Mouse (Mus musculus) left cerebral cortex, adult 11 months (tissue): Measurements from ENCODE around the gene Mpped2.

Experiments used
- DNase-seq: peaks from one replicate; pipeline ENCODE4 v3.0.0; 2022; ENCODE audit warnings: low spot score

Mpped2 gene

DNA sequence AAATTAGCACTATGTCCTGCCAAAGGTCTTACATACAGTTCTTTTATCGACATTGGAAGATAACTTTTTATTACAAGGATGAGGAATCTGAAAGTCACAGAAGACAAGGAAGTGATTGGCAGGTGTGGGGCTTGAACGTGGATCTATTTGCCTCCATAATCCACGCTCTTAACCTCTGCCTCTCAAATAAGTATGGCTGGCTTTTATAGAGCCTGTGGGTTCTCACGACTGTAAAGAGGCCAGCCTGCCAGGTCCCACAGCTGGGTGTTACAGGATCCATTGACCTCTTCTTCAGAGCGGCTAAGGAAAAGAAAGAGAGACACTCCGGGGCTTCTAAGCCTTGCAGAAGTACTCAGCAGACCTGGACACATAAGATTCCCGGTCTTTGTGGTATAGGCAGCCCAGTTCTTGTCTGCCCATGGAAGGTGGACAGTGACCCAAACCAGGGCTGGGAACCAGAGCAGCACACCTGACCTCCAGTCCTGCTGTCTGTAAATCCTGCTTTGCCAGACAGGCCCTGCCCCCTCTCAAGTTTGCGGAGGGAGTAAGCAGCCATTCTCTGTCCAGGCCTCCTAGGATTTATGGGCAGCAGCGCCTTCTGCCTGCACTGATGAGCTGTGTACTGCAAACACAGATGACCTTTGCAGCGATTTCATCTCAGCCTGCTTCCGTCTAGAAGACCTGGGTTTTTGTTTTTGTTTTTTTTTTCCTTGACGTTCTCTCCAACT lies 162.7 kb downstream of the Mpped2 start:
- DNase-seq, result no peak

DNA sequence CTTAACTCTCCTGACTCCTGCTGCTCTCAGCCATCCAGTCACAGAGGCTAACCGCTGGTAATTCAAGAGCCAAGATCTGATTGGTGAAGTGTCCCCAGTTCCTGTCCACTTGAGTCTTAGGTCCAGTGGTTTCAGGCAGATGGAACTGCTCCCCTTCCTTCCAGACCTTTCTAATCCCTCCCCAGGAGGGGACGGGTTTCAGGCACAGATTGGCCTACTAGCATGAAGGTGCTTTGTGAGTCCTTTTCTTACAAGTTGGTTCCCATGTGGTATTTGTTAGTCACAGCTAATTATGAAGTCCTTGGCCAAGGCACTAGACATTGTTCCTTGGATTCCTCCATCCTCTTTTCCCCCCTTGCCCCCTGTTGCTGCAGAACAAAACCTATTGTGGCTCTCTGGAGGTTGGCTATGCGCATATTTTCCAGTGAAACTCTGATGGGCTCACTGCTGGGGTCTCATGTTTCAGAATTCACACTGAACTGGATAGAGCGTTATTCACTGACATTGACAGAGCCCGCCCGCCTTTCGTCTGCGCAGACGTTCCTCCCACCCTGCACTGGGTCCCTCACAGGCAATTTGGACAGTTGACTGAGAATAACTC lies 163.4 kb downstream of the Mpped2 start:
- DNase-seq, result no peak

DNA sequence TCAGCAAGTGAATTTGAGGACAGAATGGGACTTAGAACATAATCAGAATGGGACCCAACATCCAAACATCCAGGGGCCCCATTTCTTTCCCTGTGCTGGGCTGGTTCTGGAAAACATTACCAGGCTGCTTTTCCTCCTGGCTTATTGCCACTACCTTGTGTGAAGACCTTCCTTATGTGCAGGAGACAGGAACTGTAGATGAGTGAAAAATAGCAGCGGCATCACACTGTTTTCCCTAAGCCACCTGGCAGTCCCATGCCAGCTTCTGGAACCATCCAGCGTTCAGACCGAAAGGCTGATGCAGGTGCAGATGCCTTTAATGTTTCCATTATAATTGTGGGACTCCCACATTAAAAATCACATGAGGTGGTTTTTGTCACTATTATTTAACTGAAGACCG lies 164.2 kb downstream of the Mpped2 start:
- DNase-seq, result no peak

DNA sequence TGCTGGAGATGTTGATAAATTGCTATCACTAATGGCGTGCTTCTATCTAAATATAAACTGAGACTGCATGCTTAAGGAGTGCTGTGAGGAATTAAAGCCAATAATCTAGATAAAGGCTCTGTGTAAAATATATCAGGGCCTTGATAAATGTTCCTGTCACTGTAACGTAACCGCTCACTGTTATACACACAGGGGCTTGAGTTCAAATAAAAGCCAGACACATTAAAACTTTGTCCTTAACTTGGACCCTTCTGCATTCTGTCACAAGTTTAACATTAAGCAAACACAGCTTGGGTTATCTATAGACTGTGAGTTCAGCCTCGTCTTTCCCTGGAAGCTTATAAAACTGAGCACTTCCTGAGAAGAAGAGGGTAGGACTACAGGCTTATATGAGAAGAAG lies 164.6 kb downstream of the Mpped2 start:
- DNase-seq, result no peak

DNA sequence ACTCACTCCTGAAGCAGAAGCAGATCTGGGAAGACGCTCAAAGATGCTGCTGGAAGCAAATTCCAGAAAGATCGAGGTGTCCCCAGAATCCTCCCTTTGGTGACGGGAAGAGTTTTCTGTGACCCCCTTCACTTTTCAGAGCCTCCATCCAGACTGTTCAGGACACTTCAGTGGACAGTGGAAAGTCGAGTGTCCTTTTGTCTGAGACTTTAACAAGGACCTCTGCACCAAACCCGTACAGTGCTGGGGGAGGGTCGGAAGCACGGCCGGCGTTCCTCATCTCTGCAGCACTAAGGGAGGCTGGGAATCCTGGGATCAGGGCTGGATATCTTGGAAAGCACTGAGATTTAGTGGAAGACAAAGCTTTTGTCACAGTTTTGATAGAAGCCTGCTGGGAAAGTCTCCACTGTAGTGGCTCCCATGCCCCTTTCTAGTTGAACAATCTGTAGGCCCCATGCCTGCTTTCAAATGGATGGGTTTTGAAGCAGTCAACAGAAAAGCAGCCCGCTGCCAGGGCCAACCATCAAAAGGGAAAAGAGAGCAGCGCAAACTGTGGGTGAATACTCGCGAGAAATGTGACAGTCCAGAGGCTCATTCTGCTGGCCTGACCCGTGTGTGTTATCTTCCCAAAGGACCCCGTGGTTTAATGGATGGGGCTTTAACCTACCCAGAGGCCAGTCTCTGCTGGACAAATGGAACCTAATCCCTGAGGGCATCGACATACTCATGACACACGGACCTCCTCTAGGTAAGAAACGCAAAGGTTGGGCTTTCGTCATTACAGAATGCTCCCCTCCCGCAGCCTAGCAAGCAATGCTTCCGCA lies 168.0 kb downstream of the Mpped2 start:
- no peak for DNase-seq

DNA sequence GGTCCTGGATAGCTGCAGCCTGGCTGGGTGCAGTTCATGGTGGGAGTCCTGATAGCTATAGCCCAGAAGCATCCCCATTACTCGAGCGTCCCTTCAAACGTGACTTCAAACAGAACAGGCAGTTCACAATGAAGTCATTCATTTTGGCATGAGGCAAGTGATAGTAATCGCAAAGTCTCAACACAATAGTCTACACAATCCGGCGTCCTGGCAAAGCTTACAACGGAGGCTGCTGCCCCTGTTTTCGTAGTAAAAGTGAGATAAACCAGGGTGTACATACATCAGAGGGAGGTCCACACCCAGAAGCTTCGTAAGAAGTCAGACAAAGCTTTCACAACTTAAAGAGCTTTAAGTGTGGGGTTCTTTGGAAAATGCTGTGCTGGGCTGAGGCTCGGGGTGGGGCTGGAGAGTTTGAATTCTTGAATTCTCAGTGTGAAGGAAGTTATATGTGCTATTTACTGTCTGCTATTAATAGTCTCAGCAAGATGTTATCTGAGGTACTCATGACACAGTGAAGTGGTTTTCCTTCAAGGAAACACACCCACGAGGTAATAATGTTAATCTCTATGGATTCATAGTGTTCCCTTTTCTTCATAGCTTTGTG lies 170.1 kb downstream of the Mpped2 start:
- DNase-seq, result no peak

DNA sequence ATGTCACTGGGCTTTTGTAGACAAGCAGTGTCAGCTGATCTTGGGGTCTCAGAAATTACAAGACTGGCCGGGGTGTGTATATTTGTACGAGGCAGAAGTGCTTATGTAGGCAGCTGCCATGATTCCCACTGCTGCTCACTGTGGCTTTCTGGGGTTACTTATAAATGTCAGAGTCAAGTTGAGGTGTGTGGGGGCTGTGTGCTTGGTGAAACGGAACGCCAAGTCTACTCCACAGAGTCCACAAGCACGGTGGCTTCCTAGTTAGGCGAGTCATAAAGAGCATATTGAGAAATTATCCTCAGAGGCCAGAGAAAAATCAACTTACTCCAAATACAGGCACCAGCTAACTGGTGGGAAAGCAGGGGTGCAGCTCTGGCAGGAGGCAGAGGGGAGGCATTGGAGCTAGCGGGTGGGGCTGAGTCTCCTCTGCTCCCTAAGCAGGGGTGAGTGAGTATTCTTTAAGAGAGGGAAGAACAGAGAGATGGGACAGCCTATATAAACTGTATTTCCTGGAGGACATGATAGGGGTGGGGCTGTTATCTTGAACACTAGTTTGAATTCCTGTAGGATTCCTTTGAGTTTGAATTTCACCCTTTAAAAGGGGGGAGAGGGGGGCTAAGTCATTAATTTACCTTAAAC lies 172.2 kb downstream of the Mpped2 start:
- no peak for DNase-seq

DNA sequence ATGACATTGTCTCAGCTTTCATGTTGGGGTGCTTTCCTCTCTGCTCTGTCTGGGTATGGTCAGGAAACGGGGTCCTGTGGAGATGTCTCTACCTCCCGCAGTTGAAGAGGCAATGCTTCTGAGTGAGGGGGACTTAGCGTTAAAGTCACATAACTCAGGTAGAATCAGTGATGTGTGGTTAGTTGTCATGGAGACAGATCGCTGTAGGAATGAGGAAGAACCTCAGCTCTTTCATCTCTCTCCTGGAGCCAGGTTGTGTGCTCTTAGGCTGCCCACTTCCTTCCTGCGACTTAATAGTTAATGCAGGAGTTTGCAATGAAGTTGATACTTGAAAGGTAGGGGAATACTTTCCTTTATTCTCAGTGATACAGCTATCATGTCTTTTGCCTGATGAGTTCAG lies 173.2 kb downstream of the Mpped2 start:
- no peak for DNase-seq

DNA sequence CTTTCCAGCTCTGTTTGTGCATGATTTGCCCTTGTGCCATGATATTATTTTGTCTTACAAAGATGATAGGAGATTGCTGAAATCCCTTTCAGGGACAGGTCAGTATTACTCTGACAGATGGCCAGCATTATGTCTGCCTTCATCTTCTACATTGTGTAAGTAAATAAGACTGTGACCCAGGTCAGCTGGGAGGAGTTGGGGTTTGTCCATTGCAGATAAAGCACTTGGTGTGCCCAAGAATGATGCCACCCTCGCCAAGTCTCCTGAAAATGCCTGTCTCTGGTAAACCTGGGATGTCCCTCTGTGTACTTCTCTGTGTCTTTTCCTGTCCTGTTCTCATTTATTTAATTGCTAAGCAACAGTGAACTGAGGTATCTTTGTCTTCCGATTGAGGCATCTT lies 177.8 kb downstream of the Mpped2 start:
- DNase-seq, result no peak

DNA sequence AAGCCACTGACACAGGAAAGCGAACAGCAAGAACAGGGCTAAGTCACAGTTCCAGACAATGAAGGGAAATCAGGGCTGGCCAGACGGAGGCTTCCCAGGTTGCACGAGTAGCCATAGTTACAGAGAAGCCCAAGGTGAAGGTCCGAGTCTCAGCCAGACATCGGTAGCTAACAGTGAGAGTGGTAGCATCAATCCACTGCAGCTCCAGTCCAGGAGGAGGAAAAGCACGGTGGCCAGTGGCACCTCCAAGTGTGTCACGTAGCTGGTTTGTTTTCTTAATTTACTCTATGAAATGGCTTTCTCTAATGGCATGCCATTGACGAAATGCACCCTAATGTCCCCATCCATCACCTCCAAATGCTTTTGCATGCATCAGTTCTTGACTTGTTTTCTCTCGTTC lies 180.1 kb downstream of the Mpped2 start:
- DNase-seq, result no peak

DNA sequence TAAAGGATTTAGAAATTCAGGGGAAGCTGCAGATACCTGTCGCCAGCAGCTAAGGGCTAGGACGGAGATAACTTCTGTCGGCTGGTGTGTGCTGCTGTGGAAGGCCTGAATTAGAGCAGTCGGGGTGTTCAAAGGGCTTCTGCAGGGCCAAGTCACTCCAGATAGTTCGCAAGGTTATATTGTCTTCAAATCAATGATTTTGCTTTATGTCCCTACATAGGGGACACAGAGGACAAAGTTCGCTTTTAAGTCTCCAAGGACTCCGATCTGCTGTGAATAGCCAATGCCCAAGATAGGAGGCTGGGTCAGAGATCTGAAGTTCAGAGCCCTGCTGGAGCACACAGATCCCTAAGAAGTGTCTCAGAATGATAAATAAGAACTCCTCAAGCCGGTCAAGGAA lies 190.3 kb downstream of the Mpped2 start:
- DNase-seq, result no peak

DNA sequence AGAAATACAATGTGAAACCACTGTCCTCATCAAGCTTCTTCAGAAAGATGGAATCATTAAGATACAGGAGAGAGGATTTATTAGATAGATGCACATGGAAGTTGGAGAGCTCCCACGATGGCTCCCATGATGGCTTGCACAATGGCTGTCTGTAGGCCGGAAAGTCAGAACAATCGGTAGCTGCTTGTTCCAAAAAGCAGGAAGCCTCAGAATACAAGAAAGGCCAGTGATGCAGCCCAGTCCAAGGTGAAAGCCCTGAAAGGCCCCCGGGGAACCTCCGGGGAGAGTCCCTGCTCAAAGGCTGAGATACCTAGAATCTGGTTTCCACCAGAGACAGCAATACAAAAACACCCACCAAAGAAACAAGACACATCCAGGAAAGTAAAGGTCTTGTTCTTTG lies 195.1 kb downstream of the Mpped2 start:
- no peak for DNase-seq

DNA sequence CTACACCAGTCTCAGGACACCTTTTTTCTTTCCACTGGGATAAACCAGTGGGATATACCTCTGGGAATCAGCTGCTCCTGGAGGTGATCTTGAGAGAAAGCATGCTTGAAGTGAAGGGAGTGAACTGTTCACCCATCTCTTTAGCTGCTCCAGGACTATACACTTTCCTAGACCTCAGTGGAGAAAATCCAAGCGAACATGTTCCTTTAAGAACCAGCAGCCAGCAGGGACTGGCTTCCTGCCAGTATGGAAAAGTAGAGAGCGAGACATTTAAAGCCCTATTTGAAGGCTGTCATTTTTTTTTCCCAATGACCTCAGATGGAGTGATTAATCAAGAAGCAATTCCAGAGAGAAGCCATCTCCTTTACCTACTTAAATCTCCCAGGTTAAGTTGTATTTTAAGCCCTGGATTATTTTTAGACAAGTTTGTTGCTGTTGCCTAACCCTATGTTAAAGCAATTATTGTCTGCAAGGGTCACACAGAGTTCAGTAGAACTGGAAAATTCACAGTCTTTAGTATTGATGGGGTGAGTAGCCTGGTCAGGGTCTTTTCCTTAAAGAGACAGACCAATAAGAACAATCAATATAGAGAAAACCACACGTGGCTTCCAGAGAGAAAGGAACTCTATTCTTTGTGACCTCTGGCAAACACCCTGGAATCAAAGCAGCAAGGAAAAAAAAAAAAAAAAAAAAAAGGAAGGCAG lies 196.4 kb downstream of the Mpped2 start:
- no peak for DNase-seq

DNA sequence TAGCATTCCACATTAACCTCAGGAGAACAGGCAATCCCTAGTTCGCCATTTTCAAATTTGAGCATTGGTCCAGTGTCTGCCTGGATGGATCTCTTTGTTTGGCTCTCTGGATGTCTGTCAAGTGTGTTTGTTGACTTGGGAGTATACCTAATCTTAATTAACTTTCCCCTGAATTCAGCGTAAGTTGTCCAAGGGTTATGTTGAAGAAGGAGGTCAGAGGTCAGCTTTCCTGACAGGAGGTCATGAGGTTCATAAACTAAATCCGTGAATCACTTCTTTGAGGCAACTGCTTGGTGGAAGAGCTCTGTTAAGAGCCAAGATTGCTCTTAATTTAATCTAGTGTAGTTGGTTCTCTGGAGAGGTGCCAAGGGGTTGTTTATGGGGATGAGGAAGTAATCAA lies 200.3 kb downstream of the Mpped2 start:
- no peak for DNase-seq

DNA sequence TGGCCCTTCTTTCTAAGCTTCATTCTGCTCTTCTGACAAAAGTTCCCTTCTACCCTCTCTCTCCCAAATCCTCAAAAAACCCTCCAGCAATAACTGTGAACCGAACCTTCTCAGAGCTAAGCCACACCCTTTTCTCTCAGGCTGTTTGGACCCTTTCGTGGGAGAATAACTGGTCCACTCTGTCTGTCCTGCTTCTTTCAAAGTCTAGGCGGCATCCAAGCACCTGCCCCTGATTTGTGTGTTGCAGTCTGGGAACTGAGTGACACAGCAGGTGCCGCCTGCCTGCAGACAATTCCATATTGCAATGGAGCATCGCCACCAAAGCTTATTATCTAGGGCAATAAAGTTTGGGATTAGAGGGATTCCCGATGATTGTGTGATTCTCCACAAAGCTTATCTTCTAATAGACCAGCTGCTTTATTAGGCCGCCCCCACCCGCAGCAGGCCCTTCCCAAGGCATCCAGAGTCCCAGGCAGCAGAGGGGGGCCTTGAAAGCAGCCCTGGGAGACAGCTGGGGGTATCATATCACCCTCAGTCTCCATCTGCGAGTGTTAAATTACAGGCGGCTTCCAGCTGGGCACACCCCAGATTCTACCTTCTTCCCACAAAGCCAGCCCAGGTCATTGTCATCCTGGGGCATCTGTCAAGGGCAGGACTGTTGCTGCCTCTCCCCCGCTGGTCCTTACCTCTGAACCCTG lies 202.4 kb downstream of the Mpped2 start:
- no peak for DNase-seq

DNA sequence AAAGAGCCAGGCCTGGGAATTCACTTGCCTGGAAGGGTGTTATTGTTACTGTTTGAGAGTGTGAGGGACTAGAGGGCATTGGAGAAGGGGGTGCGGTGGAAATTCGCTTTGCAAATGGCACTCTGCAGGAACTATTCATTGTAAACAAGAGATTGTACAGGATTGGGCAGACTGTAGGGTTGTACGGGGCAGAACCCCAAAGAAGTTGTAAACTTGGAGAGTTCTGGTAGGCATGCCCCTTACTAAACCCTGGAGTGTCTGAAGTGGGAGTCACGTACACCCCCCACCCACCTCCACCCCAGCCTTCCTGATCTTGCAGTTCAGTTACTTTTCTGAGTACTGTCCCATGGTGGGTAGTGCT lies 202.9 kb downstream of the Mpped2 start:
- DNase-seq, result no peak

DNA sequence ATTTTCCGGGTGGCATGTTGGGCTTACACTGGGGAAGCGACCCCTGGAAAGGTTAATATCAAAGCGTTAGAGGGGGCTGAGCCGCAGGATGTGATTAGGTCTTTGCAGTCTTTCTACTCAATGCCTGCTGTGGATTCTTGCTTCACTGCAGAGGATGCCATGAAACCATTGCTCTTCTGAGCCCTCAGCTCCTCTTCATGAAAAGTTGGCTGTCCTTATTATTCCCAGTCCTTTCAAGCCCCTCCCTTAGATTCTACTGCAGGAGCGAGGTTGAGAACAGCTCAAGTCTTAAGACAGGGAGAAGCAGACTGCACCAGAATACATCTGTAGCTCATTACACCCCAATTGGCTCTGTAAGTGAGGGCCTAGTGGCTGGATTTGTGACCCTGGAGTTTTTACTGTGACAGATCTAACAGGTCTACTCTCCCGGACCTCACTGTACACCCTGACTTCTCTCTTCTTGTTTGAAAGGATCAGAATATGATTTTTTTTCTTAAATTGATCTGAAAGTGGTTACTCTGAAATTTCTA lies 218.9 kb downstream of the Mpped2 start:
- no peak for DNase-seq
